Mouse (Mus musculus): ENCODE results near the gene Serpinb9b. TPM values are rescaled to one million over a fixed set of nuclear protein-coding genes. Genes with fewer than 3 reads are reported as not detected.

Serpinb9b gene
- polyA plus RNA-seq (2014; fragmentation: Nextera tagmentation; extraction: Ambion mirVana), result 0.15 TPM in 1 of 2 replicates, not detected in the other

DNA sequence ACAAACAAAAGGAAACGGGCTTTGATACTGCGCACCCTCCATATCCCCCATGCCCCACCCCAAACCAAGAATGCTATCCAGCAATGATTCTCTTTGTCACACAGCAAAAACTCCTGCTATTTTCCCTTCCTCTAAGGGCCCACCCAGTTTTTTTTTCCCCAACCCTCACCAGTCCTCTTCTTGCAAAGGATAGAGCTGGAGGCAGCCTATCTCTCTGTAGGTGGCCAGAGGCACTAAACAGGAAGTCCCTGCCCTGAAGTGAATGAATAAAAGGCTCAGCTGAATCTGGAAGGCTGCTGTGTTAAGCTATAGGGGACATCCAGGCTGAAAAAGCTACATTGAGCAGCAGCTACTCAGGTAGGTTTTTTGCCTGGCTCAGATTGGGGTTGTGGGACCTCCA, at the start of gene Serpinb9b:
Serpinb9b (plus strand) TSS at position 173 of the 400 bp plus-strand sequence.
- 71% methylated on average over 2 of the region's 2 CpGs for WGBS
- DNase-seq (ENCODE audit: low spot score), result no peak
- Histone ChIP-seq H3K9ac (ENCODE audit: low read length) (no peak within 1 kb of the TSS), H3K27ac (ENCODE audit: low read depth, low read length) (no peak within 1 kb of the TSS), H3K4me2 (ENCODE audit: low read depth, low read length, severe bottlenecking) (no peak within 1 kb of the TSS), H3K4me3 (ENCODE audit: low read depth, low read length) (no peak within 1 kb of the TSS), H3K36me3 (ENCODE audit: control insufficient read depth, insufficient read depth, low read length) (no peaks in the 10 kb centered on the region), H3K9me3 (ENCODE audit: control insufficient read depth, low read length) (no peaks in the 10 kb centered on the region), H3K4me1 (replicated peaks; ENCODE audit: control insufficient read depth, insufficient read depth, low read length) (no peaks in the 10 kb centered on the region), H3K27me3 (ENCODE audit: control insufficient read depth, insufficient read depth, low read length) (no peaks in the 10 kb centered on the region)
- ATAC-seq (replicated peaks; ENCODE audit: low FRiP score), result no peak

DNA sequence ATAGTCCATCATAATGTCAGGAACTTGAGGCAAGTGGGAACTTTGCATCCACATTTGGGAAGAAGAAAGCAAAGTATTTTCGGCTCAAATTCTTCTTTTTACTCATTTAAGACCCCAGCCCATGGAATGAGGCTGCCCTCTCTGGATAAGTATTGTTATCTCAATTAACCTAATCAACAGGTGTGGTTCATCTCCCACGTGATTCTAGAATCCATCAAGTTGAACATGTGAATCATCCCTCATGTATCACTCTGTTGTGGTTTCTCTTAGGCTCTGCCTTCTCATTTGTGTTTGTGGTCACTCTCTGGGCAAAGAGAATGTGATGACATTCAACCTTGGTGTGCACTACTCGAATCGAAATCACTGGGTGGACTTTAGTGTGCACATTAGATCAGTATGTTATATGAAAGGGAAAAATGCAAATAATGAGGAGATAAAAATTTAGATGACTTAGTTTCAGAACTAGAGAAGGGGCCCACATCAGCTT, 44.6 kb upstream of the Serpinb9b start:
- WGBS, result 82% methylated on average over 4 of the region's 4 CpGs
- Histone ChIP-seq H3K9ac (ENCODE audit: low read length) (no peak overlapping the region), H3K4me3 (ENCODE audit: low read depth, low read length) (no peak overlapping the region), H3K9me3 (ENCODE audit: control insufficient read depth, low read length) (no peaks in the 10 kb centered on the region), H3K4me2 (ENCODE audit: low read depth, low read length, severe bottlenecking) (no peak overlapping the region), H3K27me3 (ENCODE audit: control insufficient read depth, insufficient read depth, low read length) (no peaks in the 10 kb centered on the region), H3K27ac (ENCODE audit: low read depth, low read length) (no peak overlapping the region), H3K36me3 (ENCODE audit: control insufficient read depth, insufficient read depth, low read length) (no peaks in the 10 kb centered on the region), H3K4me1 (replicated peaks; ENCODE audit: control insufficient read depth, insufficient read depth, low read length) (no peaks in the 10 kb centered on the region)
- no peak for DNase-seq (ENCODE audit: low spot score)
- no peak for ATAC-seq (replicated peaks; ENCODE audit: low FRiP score)

DNA sequence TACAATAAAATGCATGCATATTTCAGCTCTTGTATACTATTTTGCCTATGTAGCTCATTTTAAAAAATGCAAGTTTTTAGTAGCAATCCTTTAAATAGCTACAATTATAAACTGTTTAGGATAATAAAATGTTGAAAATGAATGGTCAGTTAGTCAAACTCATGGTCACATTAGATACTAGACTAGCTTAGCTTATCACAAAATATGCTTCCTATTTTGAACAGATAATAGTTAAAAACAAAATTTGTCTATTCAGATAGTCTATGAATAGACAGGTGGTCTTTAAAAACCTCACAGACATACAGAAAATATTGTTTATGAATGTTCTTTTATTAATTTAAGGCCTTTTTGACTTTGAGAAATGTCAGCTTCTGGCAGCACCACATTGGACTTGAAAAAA, 41.0 kb upstream of the Serpinb9b start:
- H3K4me2 ChIP-seq (ENCODE audit: low read depth, low read length, severe bottlenecking), result no peak overlapping the region
- no peaks in the 10 kb centered on the region for H3K9me3 ChIP-seq (ENCODE audit: control insufficient read depth, low read length)
- no peak for ATAC-seq (replicated peaks; ENCODE audit: low FRiP score)
- no peak for DNase-seq (ENCODE audit: low spot score)
- H3K9ac ChIP-seq (ENCODE audit: low read length), result no peak overlapping the region
- H3K4me3 ChIP-seq (ENCODE audit: low read depth, low read length), result no peak overlapping the region
- no peak overlapping the region for H3K27ac ChIP-seq (ENCODE audit: low read depth, low read length)
- no peaks in the 10 kb centered on the region for H3K36me3 ChIP-seq (ENCODE audit: control insufficient read depth, insufficient read depth, low read length)
- no peaks in the 10 kb centered on the region for H3K4me1 ChIP-seq (replicated peaks; ENCODE audit: control insufficient read depth, insufficient read depth, low read length)
- H3K27me3 ChIP-seq (ENCODE audit: control insufficient read depth, insufficient read depth, low read length), result no peaks in the 10 kb centered on the region

DNA sequence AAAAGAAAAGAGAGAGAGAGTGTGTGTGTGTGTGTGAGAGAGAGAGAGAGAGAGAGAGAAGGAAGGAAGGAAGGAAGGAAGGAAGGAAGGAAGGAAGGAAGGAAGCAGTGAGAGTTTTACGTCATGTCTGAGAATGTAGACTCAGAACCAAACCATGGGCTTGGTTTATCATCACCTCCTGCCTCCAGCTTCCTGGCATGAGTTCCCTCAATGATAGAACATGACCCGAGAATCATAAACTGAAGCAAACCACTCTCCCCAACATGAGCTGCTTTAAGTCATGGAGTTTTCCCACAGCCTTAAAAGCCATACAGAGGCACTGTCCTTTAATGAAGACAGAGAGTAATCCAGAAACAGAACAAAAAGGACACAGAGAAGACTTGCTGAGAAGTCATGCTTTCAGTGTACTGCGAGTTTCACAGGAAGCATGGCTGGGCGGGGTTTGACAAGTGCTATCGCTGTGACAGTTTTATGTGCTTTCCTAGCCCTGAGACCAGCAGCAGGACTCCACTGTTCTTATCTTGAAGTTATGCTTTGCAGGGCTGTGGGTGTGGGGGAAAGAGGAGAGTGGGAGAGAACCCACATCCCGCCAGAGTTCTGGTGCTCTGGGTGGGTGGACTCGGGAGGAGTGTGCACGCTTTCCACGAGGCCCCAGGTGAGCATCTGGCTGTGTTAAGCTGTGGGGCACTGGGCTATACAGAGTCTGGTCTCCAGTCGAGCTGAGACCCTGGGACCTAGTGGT, 33.9 kb upstream of the Serpinb9b start:
- 81% methylated on average over 10 of the region's 10 CpGs for WGBS
- Histone ChIP-seq H3K9me3 (ENCODE audit: control insufficient read depth, low read length) (no peaks in the 10 kb centered on the region), H3K4me3 (ENCODE audit: low read depth, low read length) (no peak overlapping the region), H3K36me3 (ENCODE audit: control insufficient read depth, insufficient read depth, low read length) (no peaks in the 10 kb centered on the region), H3K9ac (ENCODE audit: low read length) (no peak overlapping the region), H3K4me2 (ENCODE audit: low read depth, low read length, severe bottlenecking) (no peak overlapping the region), H3K27ac (ENCODE audit: low read depth, low read length) (no peak overlapping the region), H3K27me3 (ENCODE audit: control insufficient read depth, insufficient read depth, low read length) (no peaks in the 10 kb centered on the region), H3K4me1 (replicated peaks; ENCODE audit: control insufficient read depth, insufficient read depth, low read length) (no peaks in the 10 kb centered on the region)
- no peak for DNase-seq (ENCODE audit: low spot score)
- ATAC-seq (replicated peaks; ENCODE audit: low FRiP score), result no peak

DNA sequence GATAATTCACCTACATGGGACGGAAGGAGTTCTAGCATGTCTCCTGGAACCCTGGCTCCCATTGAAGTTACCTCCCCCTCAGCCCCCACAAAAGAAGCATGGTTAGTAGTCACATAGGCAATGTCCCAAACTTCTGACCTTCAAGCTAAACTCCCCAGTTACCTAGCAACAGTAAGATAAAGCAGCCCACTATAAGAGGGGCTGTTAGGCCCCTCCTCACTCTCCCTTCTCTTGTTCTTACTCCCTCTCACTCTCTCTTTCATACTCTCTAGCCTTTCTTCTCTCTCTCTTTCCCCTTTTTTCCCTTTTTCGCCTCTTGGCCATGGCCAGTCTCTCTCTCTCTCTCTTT, 33.3 kb upstream of the Serpinb9b start:
- Histone ChIP-seq H3K4me3 (ENCODE audit: low read depth, low read length) (no peak overlapping the region), H3K9me3 (ENCODE audit: control insufficient read depth, low read length) (no peaks in the 10 kb centered on the region), H3K4me2 (ENCODE audit: low read depth, low read length, severe bottlenecking) (no peak overlapping the region), H3K27me3 (ENCODE audit: control insufficient read depth, insufficient read depth, low read length) (no peaks in the 10 kb centered on the region), H3K36me3 (ENCODE audit: control insufficient read depth, insufficient read depth, low read length) (no peaks in the 10 kb centered on the region), H3K27ac (ENCODE audit: low read depth, low read length) (no peak overlapping the region), H3K9ac (ENCODE audit: low read length) (no peak overlapping the region), H3K4me1 (replicated peaks; ENCODE audit: control insufficient read depth, insufficient read depth, low read length) (no peaks in the 10 kb centered on the region)
- WGBS, result 82% methylated on average over 2 of the region's 2 CpGs
- no peak for DNase-seq (ENCODE audit: low spot score)
- ATAC-seq (replicated peaks; ENCODE audit: low FRiP score), result no peak

DNA sequence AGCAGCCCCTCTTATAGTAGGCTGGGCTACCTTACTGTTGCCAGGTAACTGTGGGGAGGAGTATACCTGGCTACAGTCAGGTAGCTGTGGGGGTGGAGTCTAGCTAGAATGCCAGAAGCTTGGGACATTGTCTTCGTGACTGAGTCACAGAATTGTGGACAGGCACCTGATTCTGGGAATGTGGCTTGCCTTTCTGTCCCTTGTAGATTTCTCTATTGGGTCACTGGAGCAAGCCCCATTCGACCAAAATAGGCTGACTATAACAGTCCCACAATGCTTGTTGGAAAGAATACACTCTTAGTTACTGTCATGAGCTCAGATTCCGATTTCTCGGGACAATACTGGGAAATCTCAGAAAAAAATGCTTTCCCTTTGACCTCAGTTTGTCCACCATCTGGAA, 32.2 kb upstream of the Serpinb9b start:
- H3K27ac ChIP-seq (ENCODE audit: low read depth, low read length), result no peak overlapping the region
- no peaks in the 10 kb centered on the region for H3K9me3 ChIP-seq (ENCODE audit: control insufficient read depth, low read length)
- H3K9ac ChIP-seq (ENCODE audit: low read length), result no peak overlapping the region
- DNase-seq (ENCODE audit: low spot score) (no peak), ATAC-seq (replicated peaks; ENCODE audit: low FRiP score) (no peak)
- no peak overlapping the region for H3K4me3 ChIP-seq (ENCODE audit: low read depth, low read length)
- no peaks in the 10 kb centered on the region for H3K36me3 ChIP-seq (ENCODE audit: control insufficient read depth, insufficient read depth, low read length)
- no peak overlapping the region for H3K4me2 ChIP-seq (ENCODE audit: low read depth, low read length, severe bottlenecking)
- WGBS, result 79% methylated on average over 4 of the region's 4 CpGs
- no peaks in the 10 kb centered on the region for H3K27me3 ChIP-seq (ENCODE audit: control insufficient read depth, insufficient read depth, low read length)
- no peaks in the 10 kb centered on the region for H3K4me1 ChIP-seq (replicated peaks; ENCODE audit: control insufficient read depth, insufficient read depth, low read length)

DNA sequence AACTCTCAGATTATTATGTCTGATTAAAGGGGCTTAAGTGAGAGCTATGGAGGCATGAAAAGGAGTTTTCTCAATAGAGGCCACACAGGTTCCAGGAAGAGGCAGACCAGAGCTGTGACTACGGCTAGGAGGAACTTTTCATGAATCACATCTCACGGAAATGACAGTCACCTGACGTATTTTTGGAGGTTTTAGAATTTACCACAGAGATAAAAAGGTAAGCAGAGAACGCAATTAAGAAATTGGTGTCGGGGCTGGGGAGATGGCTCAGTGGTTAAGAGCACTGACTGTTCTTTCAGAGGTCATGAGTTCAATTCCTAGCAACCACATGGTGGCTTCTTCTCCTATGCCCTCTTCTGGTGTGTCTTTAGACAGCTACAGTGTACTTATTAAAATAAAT, 25.9 kb upstream of the Serpinb9b start:
- Histone ChIP-seq H3K4me3 (ENCODE audit: low read depth, low read length) (no peak overlapping the region), H3K27ac (ENCODE audit: low read depth, low read length) (no peak overlapping the region), H3K9me3 (ENCODE audit: control insufficient read depth, low read length) (no peaks in the 10 kb centered on the region), H3K4me2 (ENCODE audit: low read depth, low read length, severe bottlenecking) (no peak overlapping the region), H3K27me3 (ENCODE audit: control insufficient read depth, insufficient read depth, low read length) (no peaks in the 10 kb centered on the region), H3K36me3 (ENCODE audit: control insufficient read depth, insufficient read depth, low read length) (no peaks in the 10 kb centered on the region), H3K4me1 (replicated peaks; ENCODE audit: control insufficient read depth, insufficient read depth, low read length) (no peaks in the 10 kb centered on the region), H3K9ac (ENCODE audit: low read length) (no peak overlapping the region)
- 86% methylated on average over 5 of the region's 5 CpGs for WGBS
- DNase-seq (ENCODE audit: low spot score) (no peak), ATAC-seq (replicated peaks; ENCODE audit: low FRiP score) (no peak)

DNA sequence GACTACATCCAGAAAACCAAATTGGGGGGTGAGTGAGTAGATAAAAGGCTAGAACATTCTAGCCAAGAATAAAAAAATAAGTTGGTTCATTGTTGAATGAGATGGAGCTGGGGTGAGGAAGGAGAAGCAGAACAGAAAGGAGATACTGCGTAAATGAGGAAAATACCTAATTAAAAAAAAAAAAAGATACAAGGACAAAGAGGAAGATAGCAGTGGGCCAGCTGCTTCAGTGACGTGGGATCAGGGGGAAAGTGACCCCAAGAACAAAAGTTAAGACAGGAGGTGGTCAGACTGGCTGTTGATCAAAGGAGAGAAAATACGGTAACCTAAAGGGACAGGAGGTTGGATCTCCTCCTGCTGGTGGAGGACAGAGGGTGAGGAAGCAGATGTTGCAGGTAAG, 24.3 kb upstream of the Serpinb9b start, which contains the start of gene Serpinb9:
Serpinb9 (plus strand) TSS at position 301 of the 400 bp plus-strand sequence.
- no peak for ATAC-seq (replicated peaks; ENCODE audit: low FRiP score)
- Histone ChIP-seq H3K4me2 (ENCODE audit: low read depth, low read length, severe bottlenecking) (no peak within 1 kb of the TSS), H3K4me3 (ENCODE audit: low read depth, low read length) (no peak within 1 kb of the TSS), H3K27ac (ENCODE audit: low read depth, low read length) (no peak within 1 kb of the TSS), H3K27me3 (ENCODE audit: control insufficient read depth, insufficient read depth, low read length) (no peaks in the 10 kb centered on the region), H3K9me3 (ENCODE audit: control insufficient read depth, low read length) (no peaks in the 10 kb centered on the region), H3K36me3 (ENCODE audit: control insufficient read depth, insufficient read depth, low read length) (no peaks in the 10 kb centered on the region), H3K9ac (ENCODE audit: low read length) (no peak within 1 kb of the TSS), H3K4me1 (replicated peaks; ENCODE audit: control insufficient read depth, insufficient read depth, low read length) (no peaks in the 10 kb centered on the region)
- no peak for DNase-seq (ENCODE audit: low spot score)
- 77% methylated on average over 3 of the region's 3 CpGs for whole genome bisulfite sequencing

All from forebrain, embryonic 11.5 days (tissue).